Mouse (Mus musculus) liver, postnatal 0 days (tissue): ENCODE data around the gene Gm20517. TPM values are rescaled to one million over a fixed set of nuclear protein-coding genes. Genes with fewer than 3 reads are reported as not detected.

Experiments
- ATAC-seq: fragments of 200-750 bp; cut with Nextera tagmentation; 2 replicates; pipeline ENCODE4 v1.8.0; 2017; ENCODE audit warnings: mild to moderate bottlenecking, moderate library complexity
- DNase-seq: peaks from one replicate; pipeline ENCODE4 v3.0.0-alpha.2; 2016
- H3K27ac ChIP-seq: fragments of 300-500 bp; sonication (generic); 2 replicates; pipeline ENCODE4 v1.5.1; 2014; ENCODE audit warnings: antibody characterized with exemption, moderate library complexity, mild to moderate bottlenecking, low read depth
- H3K27me3 ChIP-seq: fragments of 300-500 bp; sonication (generic); 2 replicates; pipeline ENCODE4 v1.6.1; 2014; ENCODE audit warnings: low read length, control low read depth, mixed read lengths; ENCODE audit not compliant: insufficient read depth
- H3K36me3 ChIP-seq: fragments of 300-500 bp; sonication (generic); replicated peaks from 2 replicates; pipeline ENCODE4 v1.6.1; 2014; ENCODE audit warnings: mild to moderate bottlenecking, control low read depth, low read length, moderate library complexity, mixed read lengths; ENCODE audit not compliant: insufficient read depth
- H3K4me1 ChIP-seq: fragments of 300-500 bp; sonication (generic); 2 replicates; pipeline ENCODE4 v1.6.1; 2014; ENCODE audit warnings: antibody characterized with exemption, mild to moderate bottlenecking, control low read depth; ENCODE audit not compliant: insufficient read depth
- H3K4me2 ChIP-seq: fragments of 300-500 bp; sonication (generic); 2 replicates; pipeline ENCODE4 v1.6.1; 2014; ENCODE audit warnings: low read depth, mild to moderate bottlenecking, low read length, moderate library complexity, mixed read lengths
- H3K4me3 ChIP-seq: fragments of 300-500 bp; sonication (generic); 2 replicates; pipeline ENCODE4 v1.5.1; 2014; ENCODE audit warnings: low read depth, low read length
- H3K9ac ChIP-seq: fragments of 300-500 bp; sonication (generic); replicated peaks from 2 replicates; pipeline ENCODE4 v1.6.1; 2014; ENCODE audit warnings: mild to moderate bottlenecking, moderate library complexity
- H3K9me3 ChIP-seq: fragments of 300-500 bp; sonication (generic); 2 replicates; pipeline ENCODE4 v1.6.1; 2016; ENCODE audit warnings: mild to moderate bottlenecking, control low read depth, low read length, mixed read lengths
- CTCF ChIP-seq: sonication (generic); IDR thresholded peaks from 2 replicates; pipeline ENCODE4 v1.5.1; 2016; ENCODE audit warnings: antibody characterized with exemption, low read depth
- EP300 ChIP-seq: IDR thresholded peaks from 2 replicates; pipeline ENCODE4 v1.6.1; 2016; ENCODE audit warnings: antibody characterized with exemption, low read depth, mild to moderate bottlenecking
- WGBS: fragments of 180-500 bp; shearing (Covaris S2); extraction: QIAGEN DNeasy Blood & Tissue Kit; methylation state at CpG from one replicate; pipeline ENCODE4 v1.1.7; 2014; ENCODE audit not compliant: insufficient replicate concordance; 5-methylcytosine and 5-hydroxymethylcytosine counted together
- polyA plus RNA-seq: library from polyadenylated mRNA; unstranded; fragments of >200 nt; fragmentation: Nextera tagmentation; extraction: Ambion mirVana; gene quantifications from 2 replicates; pipeline ENCODE4 v1.2.1, GENCODE M21; 2015

Gene Gm20517
- polyA plus RNA-seq, 1 experiment from 2014 or later: 0.79 TPM

DNA sequence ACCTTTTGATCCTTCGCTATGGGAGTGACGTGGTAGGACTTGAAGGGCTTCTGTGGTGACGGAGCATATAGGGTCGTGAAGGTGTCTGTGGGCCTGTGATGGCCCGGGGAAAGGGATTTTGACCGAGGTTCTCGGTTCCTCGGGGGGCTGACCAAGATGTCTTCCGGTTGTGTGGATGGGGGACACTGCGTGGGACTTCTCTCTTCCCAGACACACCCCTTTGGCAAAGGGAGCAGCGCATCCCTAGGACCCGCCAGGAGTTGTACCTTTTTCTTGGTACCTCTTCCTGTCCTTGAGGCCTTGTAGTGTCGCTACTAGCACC is 233 bp downstream of the Gm20517 start:
- Histone ChIP-seq H3K9ac (peak overlapping the region; percentile 77), H3K4me3 (peak overlapping the region; percentile 79), H3K9me3 (no peaks in the 10 kb centered on the region), H3K4me1 (peaks cover 23% of the 10 kb centered on the region), H3K4me2 (peak overlapping the region; percentile 98), H3K27me3 (no peaks in the 10 kb centered on the region), H3K27ac (peak overlapping the region; percentile 88), H3K36me3 (peaks cover 32% of the 10 kb centered on the region)
- DNase-seq (no peak), ATAC-seq (peak; percentile 5)
- no peak for TF ChIP-seq CTCF
- no peak for TF ChIP-seq EP300
- WGBS: under 1% methylated on average over 13 of the region's 13 CpGs

DNA sequence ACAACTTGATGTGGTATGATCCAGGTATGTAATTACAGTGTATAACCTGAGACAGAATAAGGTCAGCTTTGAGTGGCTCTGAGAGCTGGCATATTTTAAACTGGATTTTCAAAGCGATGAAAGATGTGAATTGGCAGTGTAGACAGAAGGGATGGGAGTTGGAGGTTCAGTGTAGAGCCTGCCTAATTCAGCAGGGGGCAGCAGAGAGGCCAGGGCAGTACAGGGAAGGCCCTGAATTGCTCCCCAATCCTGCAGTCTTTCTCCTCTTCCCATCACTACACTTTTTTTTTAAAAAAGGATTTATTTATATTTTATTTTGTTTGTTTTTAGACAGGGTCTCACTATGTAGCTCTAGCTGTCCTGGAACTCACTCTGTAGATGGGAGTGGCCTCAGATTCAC is 2.6 kb downstream of the Gm20517 start:
- Histone ChIP-seq H3K27me3 (no peaks in the 10 kb centered on the region), H3K4me1 (peaks cover 25% of the 10 kb centered on the region), H3K4me2 (no peak overlapping the region), H3K9ac (no peak overlapping the region), H3K27ac (no peak overlapping the region), H3K36me3 (peaks cover 33% of the 10 kb centered on the region), H3K9me3 (no peaks in the 10 kb centered on the region), H3K4me3 (no peak overlapping the region)
- peak; percentile 70 for DNase-seq
- no peak for ATAC-seq
- peak; percentile 85 for TF ChIP-seq CTCF
- no peak for TF ChIP-seq EP300
- WGBS: 79% methylated on average over 1 of the region's 1 CpGs

DNA sequence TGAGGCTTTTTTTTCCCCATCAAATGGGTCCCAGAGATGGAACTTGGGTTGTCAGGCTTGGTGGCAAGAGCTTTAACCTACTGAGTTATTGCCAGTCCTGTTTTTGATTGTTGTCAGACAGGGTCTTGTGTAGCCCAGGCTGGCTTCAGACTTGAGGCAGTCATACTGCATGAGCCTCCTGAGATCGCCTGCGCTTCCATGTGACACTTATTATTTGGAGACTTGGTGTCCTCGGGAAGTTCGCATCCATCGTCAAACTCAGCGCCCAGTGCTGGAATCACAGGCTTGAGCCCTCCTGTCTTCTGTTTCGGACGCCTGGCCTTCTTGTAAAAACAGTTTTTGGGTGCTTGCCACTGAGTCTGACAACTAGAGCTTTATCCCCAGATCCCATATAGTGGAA is 4.7 kb downstream of the Gm20517 start:
- TF ChIP-seq CTCF (no peak), EP300 (no peak)
- no peaks in the 10 kb centered on the region for H3K9me3 ChIP-seq
- ATAC-seq (no peak), DNase-seq (no peak)
- peaks cover 18% of the 10 kb centered on the region for H3K4me1 ChIP-seq
- H3K27me3 ChIP-seq: no peaks in the 10 kb centered on the region
- WGBS: 94% methylated on average over 8 of the region's 8 CpGs
- H3K9ac ChIP-seq: no peak overlapping the region
- no peak overlapping the region for H3K27ac ChIP-seq
- no peak overlapping the region for H3K4me3 ChIP-seq
- peaks cover 45% of the 10 kb centered on the region for H3K36me3 ChIP-seq
- H3K4me2 ChIP-seq: no peak overlapping the region

DNA sequence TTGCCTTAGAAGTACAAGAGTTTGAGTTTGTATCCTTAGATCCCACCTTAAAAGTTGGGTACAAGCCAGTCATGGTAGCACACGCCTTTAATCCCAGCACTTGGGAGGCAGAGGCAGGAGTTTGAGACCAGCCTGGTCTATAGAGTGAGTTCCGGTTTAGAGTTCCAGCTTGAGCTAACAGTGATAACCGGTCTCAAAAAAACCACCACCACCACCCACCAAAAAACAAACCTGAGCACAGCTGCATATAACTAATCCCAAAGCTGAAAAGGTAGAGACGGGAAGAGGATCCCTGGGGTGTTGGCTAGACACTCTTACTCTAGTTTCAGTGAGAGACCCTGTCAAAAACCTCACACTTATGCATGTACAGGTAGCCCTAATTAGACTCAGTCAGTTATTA is 5.3 kb downstream of the Gm20517 start:
- DNase-seq (no peak), ATAC-seq (no peak)
- H3K9ac ChIP-seq: no peak overlapping the region
- H3K4me2 ChIP-seq: peak overlapping the region; percentile 10
- H3K4me3 ChIP-seq: no peak overlapping the region
- WGBS: 79% methylated on average over 4 of the region's 4 CpGs
- H3K27me3 ChIP-seq: no peaks in the 10 kb centered on the region
- peaks cover 45% of the 10 kb centered on the region for H3K36me3 ChIP-seq
- H3K27ac ChIP-seq: peak overlapping the region; percentile 89
- TF ChIP-seq CTCF (no peak), EP300 (no peak)
- H3K9me3 ChIP-seq: no peaks in the 10 kb centered on the region
- peaks cover 18% of the 10 kb centered on the region for H3K4me1 ChIP-seq

DNA sequence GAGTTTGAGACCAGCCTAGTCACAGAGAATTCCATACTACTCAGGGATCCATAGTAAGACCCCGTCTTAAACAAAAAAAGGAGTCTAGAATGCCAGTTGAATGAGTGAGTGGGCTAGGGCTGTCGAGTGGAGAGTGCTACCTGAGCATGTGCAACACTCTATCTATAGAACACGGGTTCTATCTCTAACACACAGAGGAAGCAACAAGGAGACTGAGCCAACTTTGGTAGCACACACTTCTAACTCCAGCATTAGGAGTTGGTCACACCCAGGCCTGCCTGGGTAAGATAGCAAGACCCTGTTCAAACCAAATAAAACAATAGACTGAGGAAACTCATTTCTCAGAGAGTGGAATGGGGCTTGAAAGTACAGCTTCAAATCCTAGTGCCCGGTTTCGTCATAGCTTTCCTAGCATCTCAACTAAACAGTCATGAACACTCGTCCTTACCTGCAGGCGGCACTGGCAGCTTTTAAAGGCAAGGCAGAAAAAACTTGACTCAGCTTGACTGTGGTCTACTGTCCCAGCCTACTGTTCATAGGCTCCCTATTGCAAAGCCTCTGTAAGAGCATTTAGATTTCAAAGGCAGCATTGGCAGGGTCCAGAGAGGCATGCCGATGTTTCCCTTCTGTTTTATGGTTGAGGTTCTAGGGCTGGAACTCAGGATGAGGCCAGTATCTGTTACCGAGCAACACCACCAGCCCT is 6.4 kb downstream of the Gm20517 start:
- H3K27me3 ChIP-seq: no peaks in the 10 kb centered on the region
- H3K4me2 ChIP-seq: peak overlapping the region; percentile 38
- H3K9me3 ChIP-seq: no peaks in the 10 kb centered on the region
- peaks cover 52% of the 10 kb centered on the region for H3K36me3 ChIP-seq
- ATAC-seq: peak; percentile 95
- H3K4me3 ChIP-seq: no peak overlapping the region
- peaks cover 9% of the 10 kb centered on the region for H3K4me1 ChIP-seq
- peak overlapping the region; percentile 89 for H3K27ac ChIP-seq
- 59% methylated on average over 9 of the region's 9 CpGs for WGBS
- peak; percentile 53 for DNase-seq
- 0 out of 2 replicates have a peak, but pooled peaks have one; percentile 17 for TF ChIP-seq CTCF
- peak; percentile 94 for TF ChIP-seq EP300
- 0 out of 2 replicates have a peak overlapping the region, but pooled peaks have one; percentile 16 for H3K9ac ChIP-seq

DNA sequence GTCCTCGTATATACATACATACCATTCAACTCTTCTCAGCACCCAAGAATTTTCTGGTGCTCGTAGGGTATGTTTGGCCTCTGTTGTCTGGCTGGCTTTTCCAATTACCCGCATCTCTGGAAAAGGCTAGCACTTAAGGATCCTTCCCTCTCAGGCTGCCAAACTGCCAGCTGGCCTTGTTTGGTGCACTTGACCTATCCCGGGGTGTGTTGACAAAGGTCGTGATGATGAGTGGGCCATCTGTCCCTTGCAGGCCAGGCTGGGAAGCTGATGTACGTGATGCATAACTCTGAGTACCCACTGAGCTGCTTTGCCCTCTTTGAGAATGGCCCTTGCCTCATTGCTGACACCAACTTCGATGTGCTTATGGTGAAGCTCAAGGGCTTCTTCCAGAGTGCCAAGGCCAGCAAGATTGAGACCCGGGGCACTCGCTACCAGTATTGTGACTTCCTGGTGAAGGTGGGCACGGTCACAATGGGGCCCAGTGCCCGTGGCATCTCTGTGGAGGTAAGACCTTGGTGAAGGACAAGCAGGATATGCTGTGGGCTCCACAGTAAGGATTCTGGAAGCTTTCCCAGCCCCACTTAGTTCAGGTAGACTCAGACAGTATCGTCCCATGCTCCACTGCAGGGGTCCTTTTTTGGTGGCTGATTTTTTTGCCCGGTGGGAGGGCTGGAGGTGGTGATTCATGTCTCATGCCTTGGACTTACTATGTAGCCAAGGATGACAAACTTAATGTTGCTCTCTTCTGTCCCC is 7.3 kb downstream of the Gm20517 start:
- H3K9me3 ChIP-seq: no peaks in the 10 kb centered on the region
- H3K4me3 ChIP-seq: no peak overlapping the region
- 90% methylated on average over 13 of the region's 13 CpGs for WGBS
- TF ChIP-seq CTCF (no peak), EP300 (no peak)
- peaks cover 58% of the 10 kb centered on the region for H3K36me3 ChIP-seq
- H3K27ac ChIP-seq: no peak overlapping the region
- no peak for DNase-seq
- H3K4me1 ChIP-seq: peaks cover 7% of the 10 kb centered on the region; the same call in 1 of the 2 replicates
- no peaks in the 10 kb centered on the region for H3K27me3 ChIP-seq
- no peak overlapping the region for H3K9ac ChIP-seq
- no peak for ATAC-seq
- H3K4me2 ChIP-seq: no peak overlapping the region
